Mouse (Mus musculus) embryonic fibroblast, embryonic 13.5 days (primary cell): ENCODE measurements at regions not wholly inside any gene's neighbourhood (a gene's known extent, or its start where the extent isn't known, plus 50 kb on each side); places are given as distances from the start of the nearest gene placed in this dataset.

Experiments used
- CTCF ChIP-seq: IDR thresholded peaks from 2 replicates; pipeline ENCODE4 v1.5.1; 2011; ENCODE audit warnings: mild to moderate bottlenecking, control low read depth, low read length, moderate library complexity, borderline replicate concordance; ENCODE audit not compliant: insufficient read depth
- POLR2A ChIP-seq: IDR thresholded peaks from 2 replicates; pipeline ENCODE4 v1.6.1; 2011; ENCODE audit warnings: low read depth, mild to moderate bottlenecking, control low read depth, low read length, moderate library complexity

- no peak for TF ChIP-seq POLR2A
- no peak for TF ChIP-seq CTCF
These were observed 68.3 kb upstream of the Lrig1 start for GRCm38 (mm10) chr6:94768230-94768629.
